Mouse (Mus musculus) ZHBTc4 (cell line): ENCODE measurements at regions not wholly inside any gene's neighbourhood (a gene's known extent, or its start where the extent isn't known, plus 50 kb on each side); places are given as distances from the start of the nearest gene placed in this dataset.

Experiments
- DNase-seq: peaks from one replicate; pipeline ENCODE4 v3.0.0-alpha.2; 2011; ENCODE audit warnings: low read depth, low spot score

- DNase-seq: no peak
These were observed 59.9 kb upstream of the Lrrn2 start for GRCm38 (mm10) chr1:132820136-132820535.

- DNase-seq: no peak
These were observed 61.8 kb upstream of the Lrrn2 start for GRCm38 (mm10) chr1:132818296-132818695.

GRCm38 (mm10) chr1:132817366-132817765 is 62.7 kb upstream of the Lrrn2 start:
- DNase-seq: no peak

- no peak for DNase-seq
These were observed 63.9 kb upstream of the Nfasc start for GRCm38 (mm10) chr1:132805543-132805942.

GRCm38 (mm10) chr1:132803842-132804241 is 62.2 kb upstream of the Nfasc start:
- DNase-seq: no peak

- peak; percentile 17 for DNase-seq
These were observed 60.8 kb upstream of the Nfasc start for GRCm38 (mm10) chr1:132802380-132802779.

GRCm38 (mm10) chr1:132800285-132800684 is 58.7 kb upstream of the Nfasc start:
- peak; percentile 80 for DNase-seq

GRCm38 (mm10) chr1:132799258-132799657 is 57.7 kb upstream of the Nfasc start:
- DNase-seq: peak; percentile 86

GRCm38 (mm10) chr1:132794462-132794861 is 52.9 kb upstream of the Nfasc start:
- DNase-seq: no peak
